Comparison of ENCODE assay signal across 9 mouse cellular contexts in genomic region chr7:98835519-98836441, GRCm38 (mm10). TPM values are rescaled to one million over a fixed set of nuclear protein-coding genes. Genes with fewer than 3 reads are reported as not detected.
DNase-seq lines count a peak whose midpoint lies in the region; ATAC-seq and TF ChIP-seq lines count a peak whose summit lies in the region.
"Had no signal": no experiment of that assay in that cellular context is flagged by ENCODE, and none has a peak within 500 bp of the region (broad histone marks: within the 10 kb centered on the region; RNA-seq: fewer than 3 reads in every experiment).

No protein-coding gene starts in this region.

- H3K9me3 ChIP-seq in intestine, postnatal 0 days (ENCODE audit: control insufficient read depth) = no peaks in the 10 kb centered on the region

- peak; percentile 26 for DNase-seq in adrenal gland, postnatal 14 days
- DNase-seq in adrenal gland, postnatal 4 days (ENCODE audit: low spot score in 2 of 2) = no peak
- peak; percentile 7 for DNase-seq in urinary bladder, postnatal 14 days (ENCODE audit: low spot score)
- no peak for DNase-seq in urinary bladder, postnatal 10 days (ENCODE audit: low spot score)
- peak; percentile 68 for DNase-seq in neural tube, embryonic 10.5 days (ENCODE audit: extremely low spot score, low spot score)
- DNase-seq in layer of hippocampus, postnatal 10 days (ENCODE audit: low spot score in 2 of 2) = no peak
- no peak for DNase-seq in left cerebral cortex, postnatal 14 days (ENCODE audit: low spot score in 2 of 2)

- ATAC-seq in intestine, postnatal 0 days = no peak

- no peak overlapping the region for H3K27ac ChIP-seq in intestine, postnatal 0 days (ENCODE audit: low read depth, low read length)

- H3K27me3 ChIP-seq in intestine, postnatal 0 days (replicated peaks; ENCODE audit: control insufficient read depth, insufficient read depth, low read length) = peaks cover 60% of the 10 kb centered on the region

- H3K4me3 ChIP-seq in intestine, postnatal 0 days (ENCODE audit: low read depth, low read length) = peak overlapping the region; percentile 52
- H3K4me3 ChIP-seq: erythroblast, embryonic 14.5 days had no signal

- intact Hi-C loops in left cerebral cortex, postnatal 14 days (cut with DNase I) = loop anchor here (1.0 to 5.0 kb wide), 2 partner anchors 92 to 242 kb away; no protein-coding TSS in a partner anchor

- H3K36me3 ChIP-seq in intestine, postnatal 0 days (ENCODE audit: control insufficient read depth, insufficient read depth) = no peaks in the 10 kb centered on the region

- H3K4me2 ChIP-seq in intestine, postnatal 0 days (replicated peaks; ENCODE audit: low read depth) = peak overlapping the region; percentile 93

- H3K4me1 ChIP-seq in intestine, postnatal 0 days (replicated peaks; ENCODE audit: control insufficient read depth, insufficient read depth, low read length) = peaks cover 21% of the 10 kb centered on the region

- TF ChIP-seq CTCF in intestine, postnatal 0 days (IDR thresholded peaks at IDR 0.05; ENCODE audit: low read depth) = no peak

- H3K9ac ChIP-seq in intestine, postnatal 0 days (ENCODE audit: low read depth, low read length) = peak overlapping the region; percentile 34; the same call in 1 of the 2 replicates

- WGBS in intestine, postnatal 0 days = under 1% methylated on average over 45 of the region's 46 CpGs

RNA-seq across cellular contexts. Expression of gene Wnt11, which starts 0.9 kb away (rescaled TPM):
- 1.8 and 7.4 TPM in 2 replicates for total RNA-seq in adrenal gland, postnatal 14 days (2021)
- total RNA-seq in adrenal gland, postnatal 4 days (2021) = 1 to 10 TPM; 4.2 to 5.3 TPM
- 0.80 and 1.1 TPM in 2 replicates for polyA plus RNA-seq in intestine, postnatal 0 days (2015; fragmentation: Nextera tagmentation; extraction: Ambion mirVana)
- total RNA-seq in layer of hippocampus, postnatal 10 days (2021) = 1 to 10 TPM; 3.2 TPM
- under 1 TPM; 0.15 to 0.42 TPM for total RNA-seq in left cerebral cortex, postnatal 14 days (2021)
- polyA plus RNA-seq: erythroblast, embryonic 14.5 days had no signal

Comparison
In these comparisons a context has a peak if more than half of its experiments do, and no peak if none do; other contexts are left out.
1. DNase-seq: peak in adrenal gland, postnatal 14 days (single experiment), urinary bladder, postnatal 14 days (single experiment) and neural tube, embryonic 10.5 days (single experiment); none in adrenal gland, postnatal 4 days (0 of 2), urinary bladder, postnatal 10 days (single experiment), layer of hippocampus, postnatal 10 days (0 of 2) and left cerebral cortex, postnatal 14 days (0 of 2).